Mouse (Mus musculus): ENCODE measurements around the gene Zbtb7b.
A peak's percentile ranks its signal among the peaks of the same experiment; 100 is the strongest.

The Zbtb7b gene

GRCm38 (mm10) chr3:89336529-89336928, 58.0 kb downstream of the Zbtb7b start:
- peak in 1 of 2 experiments; percentile 4 for DNase-seq

GRCm38 (mm10) chr3:89333053-89333452, 61.5 kb downstream of the Zbtb7b start:
- DNase-seq: peak in 1 of 2 experiments; percentile 2

GRCm38 (mm10) chr3:89332476-89332875, 62.1 kb downstream of the Zbtb7b start:
- peak in 1 of 2 experiments; percentile 4 for DNase-seq

- no peak for DNase-seq
Measured at GRCm38 (mm10) chr3:89332013-89332412, 62.6 kb downstream of the Zbtb7b start.

- no peak for DNase-seq
Measured at GRCm38 (mm10) chr3:89331561-89331960, 63.0 kb downstream of the Zbtb7b start.

- DNase-seq: no peak
Measured at GRCm38 (mm10) chr3:89330948-89331347, 63.6 kb downstream of the Zbtb7b start.

- no peak for DNase-seq
Measured at GRCm38 (mm10) chr3:89330346-89330745, 64.2 kb downstream of the Zbtb7b start.

GRCm38 (mm10) chr3:89328623-89329022, 66.0 kb downstream of the Zbtb7b start:
- no peak for DNase-seq

Measured in thymus, postnatal 36 days (tissue).